ENCODE assay signal across 24 mouse cellular contexts in the genomic region with DNA sequence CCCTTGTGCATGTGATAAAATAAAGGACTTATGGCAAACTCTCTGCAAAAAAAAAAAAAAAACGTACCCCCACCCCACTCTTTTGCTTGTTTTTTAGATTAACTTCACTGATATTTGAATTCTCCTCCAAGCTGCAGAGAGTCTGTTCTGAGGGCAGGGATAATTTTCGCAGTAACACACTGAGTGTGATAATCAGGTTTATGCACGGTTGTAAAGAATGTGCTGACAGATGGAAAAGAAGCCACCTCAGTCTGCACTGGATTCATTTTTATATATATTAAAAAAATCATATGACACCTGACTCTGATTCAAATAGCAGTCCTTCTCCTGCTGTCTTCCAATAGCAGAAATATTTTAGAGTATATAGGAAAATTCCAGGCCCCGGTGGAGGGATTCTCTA.
DNase-seq lines count a peak whose midpoint lies in the region; ATAC-seq lines count a peak whose summit lies in the region.
"Had no signal": no experiment of that assay in that cellular context is flagged by ENCODE, and none has a peak within 500 bp of the region (broad histone marks: within the 10 kb centered on the region; RNA-seq: fewer than 3 reads in every experiment).

No protein-coding gene starts in this region.

- no peak overlapping the region for H3K4me3 ChIP-seq in midbrain, embryonic 15.5 days
- H3K4me3 ChIP-seq in midbrain, embryonic 14.5 days (replicated peaks; ENCODE audit: low read depth, low read length) = no peak overlapping the region
- no peak overlapping the region for H3K4me3 ChIP-seq in neural tube, embryonic 13.5 days
- H3K4me3 ChIP-seq: embryonic facial prominence, embryonic 10.5 days; embryonic facial prominence, embryonic 12.5 days; forebrain, embryonic 13.5 days; forebrain, embryonic 15.5 days had no signal

- H3K27me3 ChIP-seq in midbrain, embryonic 15.5 days (replicated peaks) = no peaks in the 10 kb centered on the region
- H3K27me3 ChIP-seq in midbrain, embryonic 14.5 days (ENCODE audit: control insufficient read depth, insufficient read depth, low read length) = no peaks in the 10 kb centered on the region
- no peaks in the 10 kb centered on the region for H3K27me3 ChIP-seq in neural tube, embryonic 13.5 days
- H3K27me3 ChIP-seq: CH12.LX; embryonic facial prominence, embryonic 12.5 days; forebrain, embryonic 13.5 days; forebrain, embryonic 15.5 days; Patski had no signal

- no peak for DNase-seq in frontal cortex, postnatal 25 days (ENCODE audit: low spot score in 2 of 2)
- DNase-seq in midbrain, embryonic 14.5 days = no peak
- no peak for DNase-seq in neural tube, embryonic 10.5 days (ENCODE audit: extremely low spot score, low spot score)
- DNase-seq: adrenal gland, adult 8-10 months; adrenal gland, postnatal 14 days; adrenal gland, postnatal 36 days; B cell, adult 2 months; cerebellum, adult 11-12 months; cerebellum, adult 2 months; cerebellum, adult 9-10 months; cerebellum, postnatal 10 days; cerebellum, postnatal 25 days had no signal

- peak; percentile 13; the same call in 1 of the 2 replicates for ATAC-seq in frontal cortex, adult (ENCODE audit: low TSS enrichment)
- peak; percentile 69 for ATAC-seq in midbrain, embryonic 15.5 days (replicated peaks)
- no peak for ATAC-seq in midbrain, embryonic 14.5 days (ENCODE audit: low FRiP score, low TSS enrichment)
- no peak for ATAC-seq in neural tube, embryonic 13.5 days (ENCODE audit: low read depth)
- ATAC-seq: activated CD4-positive, CD25-positive, alpha-beta regulatory T cell, adult 4 months; CD4-positive, CD25-positive, alpha-beta regulatory T cell, adult 4 months; forebrain, embryonic 13.5 days; forebrain, embryonic 15.5 days; Patski had no signal

- 59% methylated on average over 4 of the region's 4 CpGs for WGBS in midbrain, embryonic 15.5 days
- 57% methylated on average over 4 of the region's 4 CpGs for WGBS in midbrain, embryonic 14.5 days
- 53% methylated on average over 4 of the region's 4 CpGs for WGBS in neural tube, embryonic 13.5 days

- no peak overlapping the region for H3K27ac ChIP-seq in midbrain, embryonic 15.5 days
- no peak overlapping the region for H3K27ac ChIP-seq in midbrain, embryonic 14.5 days (replicated peaks; ENCODE audit: low read depth, low read length)
- 0 out of 2 replicates have a peak overlapping the region, but pooled peaks have one; percentile 28 for H3K27ac ChIP-seq in neural tube, embryonic 13.5 days (replicated peaks)
- H3K27ac ChIP-seq: embryonic facial prominence, embryonic 10.5 days; embryonic facial prominence, embryonic 12.5 days; forebrain, embryonic 13.5 days; forebrain, embryonic 15.5 days had no signal

- no peak overlapping the region for H3K4me2 ChIP-seq in midbrain, embryonic 15.5 days
- no peak overlapping the region for H3K4me2 ChIP-seq in midbrain, embryonic 14.5 days (ENCODE audit: low read length)
- no peak overlapping the region for H3K4me2 ChIP-seq in neural tube, embryonic 13.5 days
- H3K4me2 ChIP-seq: embryonic facial prominence, embryonic 12.5 days; forebrain, embryonic 13.5 days; forebrain, embryonic 15.5 days had no signal

- H3K9me3 ChIP-seq in midbrain, embryonic 15.5 days = no peaks in the 10 kb centered on the region
- H3K9me3 ChIP-seq in midbrain, embryonic 14.5 days (ENCODE audit: control insufficient read depth, low read length) = no peaks in the 10 kb centered on the region
- H3K9me3 ChIP-seq in neural tube, embryonic 13.5 days = no peaks in the 10 kb centered on the region
- H3K9me3 ChIP-seq: embryonic facial prominence, embryonic 10.5 days; embryonic facial prominence, embryonic 12.5 days; forebrain, embryonic 13.5 days; forebrain, embryonic 15.5 days; G1E had no signal

- no peaks in the 10 kb centered on the region for H3K36me3 ChIP-seq in midbrain, embryonic 15.5 days (replicated peaks)
- no peaks in the 10 kb centered on the region for H3K36me3 ChIP-seq in midbrain, embryonic 14.5 days (ENCODE audit: control insufficient read depth, insufficient read depth, low read length)
- H3K36me3 ChIP-seq in neural tube, embryonic 13.5 days = no peaks in the 10 kb centered on the region
- H3K36me3 ChIP-seq: embryonic facial prominence, embryonic 10.5 days; embryonic facial prominence, embryonic 12.5 days; forebrain, embryonic 15.5 days; G1E had no signal

- H3K9ac ChIP-seq in midbrain, embryonic 15.5 days = no peak overlapping the region
- H3K9ac ChIP-seq in midbrain, embryonic 14.5 days (replicated peaks; ENCODE audit: low read length) = no peak overlapping the region
- no peak overlapping the region for H3K9ac ChIP-seq in neural tube, embryonic 13.5 days
- H3K9ac ChIP-seq: embryonic facial prominence, embryonic 12.5 days; forebrain, embryonic 13.5 days; forebrain, embryonic 15.5 days had no signal

- H3K4me1 ChIP-seq in midbrain, embryonic 15.5 days = peaks cover 5% of the 10 kb centered on the region; the same call in 1 of the 2 replicates
- H3K4me1 ChIP-seq in midbrain, embryonic 14.5 days (ENCODE audit: control insufficient read depth, insufficient read depth, low read length) = no peaks in the 10 kb centered on the region
- H3K4me1 ChIP-seq in neural tube, embryonic 13.5 days (replicated peaks) = peaks cover 10% of the 10 kb centered on the region
- H3K4me1 ChIP-seq: embryonic facial prominence, embryonic 10.5 days; embryonic facial prominence, embryonic 12.5 days; forebrain, embryonic 13.5 days; forebrain, embryonic 15.5 days had no signal

Comparison
In these comparisons a context has a peak if more than half of its experiments do, and no peak if none do; other contexts are left out.
1. ATAC-seq: peak in frontal cortex, adult (single experiment) and midbrain, embryonic 15.5 days (single experiment); none in midbrain, embryonic 14.5 days (single experiment) and neural tube, embryonic 13.5 days (single experiment).